Mouse (Mus musculus) olfactory bulb, adult 2 months (tissue): ENCODE data around the gene Arhgef40.

Experiments
- CTCF ChIP-seq: fragments of 200-500 bp; IDR thresholded peaks from 2 replicates; pipeline ENCODE4 v1.5.1; 2012; ENCODE audit warnings: low read depth, mild to moderate bottlenecking, low read length, moderate library complexity; ENCODE audit not compliant: insufficient read depth
- POLR2A ChIP-seq: fragments of 200-500 bp; IDR thresholded peaks from 2 replicates; pipeline ENCODE4 v1.6.1; 2012; ENCODE audit warnings: mild to moderate bottlenecking, low read depth, low read length, moderate library complexity; ENCODE audit not compliant: insufficient read depth

DNA sequence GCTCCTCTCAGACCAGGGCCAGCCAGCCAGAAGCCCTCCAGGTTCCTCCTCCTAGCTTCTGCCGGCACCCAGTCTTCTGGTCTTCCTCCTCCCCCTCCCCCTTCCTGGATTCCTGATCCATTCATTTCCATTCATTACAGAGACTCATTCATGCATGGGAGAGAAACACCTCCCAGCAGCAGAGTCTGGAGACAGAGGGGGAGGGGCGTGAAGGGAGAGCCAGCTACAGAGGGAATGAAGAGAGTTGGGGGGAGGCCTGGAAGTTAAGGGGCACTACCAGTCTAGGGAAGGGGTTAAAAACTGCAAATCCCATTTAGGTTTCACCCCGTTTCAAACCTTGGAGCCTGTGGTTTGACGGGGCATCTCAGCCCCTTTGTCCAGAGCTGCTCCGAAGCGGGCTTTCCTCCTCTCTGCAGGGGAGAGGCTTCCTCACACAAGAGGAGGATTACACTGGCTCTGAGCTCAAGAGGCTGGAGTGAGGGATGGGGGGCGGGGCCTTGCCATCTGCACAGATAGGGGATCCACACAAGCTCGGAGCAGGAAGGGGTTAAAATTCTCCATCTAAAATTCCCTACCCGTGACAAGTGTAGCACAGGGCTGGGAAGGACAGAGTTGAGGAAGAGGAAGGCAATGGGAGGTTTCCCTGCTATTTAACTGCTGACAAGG lies 26.1 kb downstream of the Arhgef40 start:
- TF ChIP-seq POLR2A (no peak), CTCF (no peak)
